Mouse (Mus musculus) Patski (cell line): ENCODE measurements at regions not wholly inside any gene's neighbourhood (a gene's known extent, or its start where the extent isn't known, plus 50 kb on each side); places are given as distances from the start of the nearest gene placed in this dataset.
"Not testable (repeated sequence)": the region's sequence is repeated elsewhere in the genome, so short reads cannot be mapped to it uniquely, and the experiment has no call there.

Experiments used
- ATAC-seq: fragments of 100-300 bp; one replicate; pipeline ENCODE4 v1.8.0; 2021
- CTCF ChIA-PET: fragments of 350-600 bp; sonication (Branson Sonifier 250); formaldehyde crosslinking; loops from one replicate; lab custom pipeline; 2022; ENCODE audit warnings: inconsistent platforms; lab: Charles Lee
- POLR2A ChIA-PET: fragments of 350-600 bp; sonication (Branson Sonifier 250); formaldehyde crosslinking; loops from one replicate; lab custom pipeline; 2022; ENCODE audit warnings: antibody characterized with exemption, inconsistent platforms; lab: Charles Lee
- DNase-seq: peaks from one replicate; pipeline ENCODE4 v3.0.0-alpha.2; 2011; ENCODE audit warnings: low read depth, low spot score
- H3K27me3 ChIP-seq: fragments of 371-371 bp; one replicate; pipeline ENCODE4 v1.5.1; 2021
- CTCF ChIP-seq: fragments of 100-300 bp; IDR thresholded peaks from one replicate; pipeline ENCODE4 v1.5.1; 2021
- in situ Hi-C: fragments of 300-500 bp; cut with MboI; formaldehyde crosslinking; loops from 3 replicates; pipeline ENCODE4 v1.11.1; 2018; ENCODE audit warnings: low pct_unique_long_range_greater_than_20kb, mixed read lengths

GRCm38 (mm10) chr17:50407249-50407990 lies 101.8 kb upstream of the Plcl2 start:
- no peak for TF ChIP-seq CTCF
- in situ Hi-C loops, result no loop called here
- POLR2A ChIA-PET, result no interaction called here
- ATAC-seq (no peak), DNase-seq (no peak)
- CTCF ChIA-PET, result no interaction called here
- H3K27me3 ChIP-seq, result peaks cover 10% of the 10 kb centered on the region

GRCm38 (mm10) chr17:50408581-50408980 lies 100.6 kb upstream of the Plcl2 start:
- in situ Hi-C loops, result no loop called here
- ChIA-PET POLR2A (no interaction called here), CTCF (no interaction called here)
- DNase-seq (no peak), ATAC-seq (no peak)
- H3K27me3 ChIP-seq, result peaks cover 7% of the 10 kb centered on the region
- TF ChIP-seq CTCF, result no peak

GRCm38 (mm10) chr17:50409271-50409670 lies 99.9 kb upstream of the Plcl2 start:
- ChIA-PET POLR2A (no interaction called here), CTCF (no interaction called here)
- ATAC-seq (no peak), DNase-seq (no peak)
- TF ChIP-seq CTCF, result no peak
- in situ Hi-C loops, result no loop called here
- peaks cover 7% of the 10 kb centered on the region for H3K27me3 ChIP-seq

DNA sequence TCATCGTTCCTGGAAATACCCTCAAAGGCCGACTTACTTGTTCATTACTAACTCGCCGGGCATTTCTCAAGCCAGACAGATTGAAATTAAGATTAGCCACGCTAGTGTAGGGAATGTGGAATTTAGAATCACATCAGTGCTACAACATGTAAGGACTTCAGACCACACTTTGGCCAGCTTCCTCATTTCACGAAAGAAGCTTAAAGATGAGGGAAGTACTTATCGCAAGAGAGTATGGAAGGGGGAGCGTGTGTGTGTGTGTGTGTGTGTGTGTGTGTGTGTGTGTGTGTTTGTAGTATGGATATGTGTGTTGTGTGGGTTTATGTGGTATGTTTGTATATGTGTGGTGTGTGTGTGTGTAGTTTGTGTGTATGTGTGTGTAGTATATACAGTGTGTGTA lies 99.3 kb upstream of the Plcl2 start:
- peaks cover 7% of the 10 kb centered on the region for H3K27me3 ChIP-seq
- POLR2A ChIA-PET, result no interaction called here
- in situ Hi-C loops, result no loop called here
- DNase-seq (no peak), ATAC-seq (no peak)
- TF ChIP-seq CTCF, result no peak
- CTCF ChIA-PET, result no interaction called here

DNA sequence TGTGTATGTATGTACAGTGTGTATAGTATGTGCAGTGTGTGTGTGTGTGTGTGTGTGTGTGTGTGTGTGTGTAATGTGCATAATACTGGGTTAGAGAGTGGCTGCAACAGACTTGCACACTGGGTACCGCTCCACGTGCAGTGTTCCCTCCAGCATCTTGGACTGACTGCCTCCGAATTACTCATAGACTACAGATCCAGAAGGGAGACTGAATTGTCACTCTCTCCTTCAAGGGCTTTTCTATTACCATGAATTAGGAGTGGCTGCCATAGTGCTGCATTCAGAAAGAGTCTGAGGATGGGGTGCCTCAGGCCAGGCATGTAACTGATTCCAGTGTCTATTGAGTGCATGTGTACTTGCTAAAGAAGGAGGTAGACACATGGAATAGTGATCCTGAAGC lies 98.9 kb upstream of the Plcl2 start:
- DNase-seq (no peak), ATAC-seq (no peak)
- ChIA-PET CTCF (no interaction called here), POLR2A (no interaction called here)
- H3K27me3 ChIP-seq, result peaks cover 7% of the 10 kb centered on the region
- TF ChIP-seq CTCF, result no peak
- in situ Hi-C loops, result no loop called here

DNA sequence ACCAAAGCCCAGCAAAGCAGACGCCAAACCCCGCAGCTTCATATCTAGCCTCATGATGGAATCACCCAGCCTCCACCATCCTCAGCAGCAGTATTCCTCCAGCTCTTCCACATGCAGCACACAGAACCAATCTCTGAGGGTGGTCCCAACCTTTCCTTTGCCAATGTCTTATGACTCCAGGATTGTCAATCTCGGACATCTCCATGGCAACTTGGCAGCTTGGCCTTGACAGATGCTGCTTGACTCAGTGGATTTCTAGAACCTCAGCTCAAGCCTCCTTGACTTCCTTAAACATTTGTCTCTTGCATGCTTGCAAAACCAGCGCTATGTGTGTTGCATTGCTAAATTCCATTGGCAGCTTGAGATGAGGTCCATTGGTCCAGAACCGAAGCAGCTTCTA lies 96.8 kb upstream of the Plcl2 start:
- H3K27me3 ChIP-seq, result peaks cover 7% of the 10 kb centered on the region
- TF ChIP-seq CTCF, result no peak
- POLR2A ChIA-PET, result no interaction called here
- CTCF ChIA-PET, result interaction anchor here (0.9 kb wide), 1 partner anchor 10 kb away, joined by 3 read pairs; no protein-coding TSS in a partner anchor
- in situ Hi-C loops, result no loop called here
- no peak for DNase-seq
- no peak for ATAC-seq

- ChIA-PET POLR2A (no interaction called here), CTCF (no interaction called here)
- in situ Hi-C loops, result no loop called here
- ATAC-seq (no peak), DNase-seq (no peak)
- H3K27me3 ChIP-seq, result peaks cover 4% of the 10 kb centered on the region
- no peak for TF ChIP-seq CTCF
Observed at GRCm38 (mm10) chr17:50413916-50414315, 95.3 kb upstream of the Plcl2 start.

DNA sequence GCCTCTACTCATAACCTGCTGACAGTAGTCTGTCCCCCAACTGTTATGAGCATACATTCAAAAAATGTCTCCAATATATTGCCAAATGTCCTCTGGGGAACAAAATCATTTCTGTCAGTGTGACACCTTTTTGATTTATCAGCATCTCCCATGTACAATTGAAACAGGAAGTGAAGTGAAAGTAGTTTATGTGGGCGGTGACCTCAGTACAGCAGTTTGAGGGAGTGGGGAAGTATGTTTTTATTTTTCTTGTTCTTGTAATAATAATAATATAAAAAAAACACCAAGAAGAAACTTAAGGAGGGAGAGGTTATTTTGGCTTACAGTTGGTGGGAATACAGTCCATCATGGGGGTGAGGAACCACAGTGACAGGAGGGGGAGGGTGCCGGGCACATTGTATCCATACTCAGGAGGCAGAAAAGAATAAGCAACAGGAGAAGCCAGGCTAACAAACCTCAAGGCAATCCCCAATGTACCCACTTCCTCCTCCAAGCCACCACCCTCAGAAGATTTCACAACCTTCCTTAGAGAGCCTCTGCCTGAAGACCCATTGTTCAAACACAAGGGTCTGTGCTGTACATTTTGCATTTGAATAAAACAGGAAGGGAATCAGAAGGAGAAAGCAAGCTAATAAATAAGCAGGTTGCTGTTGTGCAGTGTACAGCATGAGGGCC lies 93.7 kb upstream of the Plcl2 start:
- DNase-seq, result no peak
- ChIA-PET CTCF (no interaction called here), POLR2A (no interaction called here)
- H3K27me3 ChIP-seq, result no peaks in the 10 kb centered on the region
- in situ Hi-C loops, result no loop called here
- no peak for TF ChIP-seq CTCF
- no peak for ATAC-seq

GRCm38 (mm10) chr17:50416119-50416518 lies 93.1 kb upstream of the Plcl2 start:
- CTCF ChIA-PET, result no interaction called here
- POLR2A ChIA-PET, result no interaction called here
- TF ChIP-seq CTCF, result no peak
- no peaks in the 10 kb centered on the region for H3K27me3 ChIP-seq
- in situ Hi-C loops, result no loop called here
- no peak for DNase-seq
- ATAC-seq, result no peak

- in situ Hi-C loops, result no loop called here
Observed at GRCm38 (mm10) chr17:50416538-50417113, 92.6 kb upstream of the Plcl2 start.

DNA sequence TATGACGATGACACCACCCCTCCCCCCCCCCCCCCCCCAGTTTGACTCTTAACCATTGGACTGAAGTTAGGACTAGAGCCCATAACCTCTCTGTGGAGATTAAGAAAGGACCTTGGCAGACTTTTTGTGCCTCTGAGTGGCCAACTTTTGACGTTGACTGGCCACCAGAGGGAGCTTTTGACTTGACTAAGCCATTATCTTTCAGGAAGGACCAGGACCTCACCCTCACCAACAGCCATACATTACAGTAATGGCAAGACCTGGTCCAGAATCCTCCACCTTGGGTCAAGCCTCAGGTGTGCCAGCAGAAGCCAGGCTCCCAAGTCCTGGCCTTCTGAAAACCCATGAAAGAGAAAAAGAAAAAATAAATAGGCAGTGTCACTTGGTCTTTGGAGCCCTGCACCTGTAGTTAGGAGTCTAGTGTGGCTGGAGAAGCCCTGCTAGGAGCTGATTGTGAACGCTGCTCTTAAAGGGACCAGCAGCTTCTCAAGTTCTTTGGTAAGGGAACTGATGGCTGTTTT lies 90.3 kb upstream of the Plcl2 start:
- DNase-seq (no peak), ATAC-seq (no peak)
- TF ChIP-seq CTCF, result no peak
- in situ Hi-C loops, result no loop called here
- ChIA-PET POLR2A (no interaction called here), CTCF (no interaction called here)
- H3K27me3 ChIP-seq, result no peaks in the 10 kb centered on the region

More at GRCm38 (mm10) chr17:50416538-50417113, 92.6 kb upstream of the Plcl2 start:
- H3K27me3 ChIP-seq, result no peaks in the 10 kb centered on the region
- TF ChIP-seq CTCF, result no peak
- DNase-seq, result no peak
- CTCF ChIA-PET, result no interaction called here
- ATAC-seq, result no peak
- POLR2A ChIA-PET, result no interaction called here

GRCm38 (mm10) chr17:50419551-50419950 lies 89.7 kb upstream of the Plcl2 start:
- in situ Hi-C loops, POLR2A ChIA-PET, DNase-seq, CTCF ChIA-PET, H3K27me3 ChIP-seq, ATAC-seq: not testable (repeated sequence)
